Mouse (Mus musculus): ENCODE data around the gene Tcf3. TPM values are rescaled to one million over a fixed set of nuclear protein-coding genes. Genes with fewer than 3 reads are reported as not detected.

Gene Tcf3
- polyA plus RNA-seq, 1 experiment from 2014 or later, result 52.8 TPM

DNA sequence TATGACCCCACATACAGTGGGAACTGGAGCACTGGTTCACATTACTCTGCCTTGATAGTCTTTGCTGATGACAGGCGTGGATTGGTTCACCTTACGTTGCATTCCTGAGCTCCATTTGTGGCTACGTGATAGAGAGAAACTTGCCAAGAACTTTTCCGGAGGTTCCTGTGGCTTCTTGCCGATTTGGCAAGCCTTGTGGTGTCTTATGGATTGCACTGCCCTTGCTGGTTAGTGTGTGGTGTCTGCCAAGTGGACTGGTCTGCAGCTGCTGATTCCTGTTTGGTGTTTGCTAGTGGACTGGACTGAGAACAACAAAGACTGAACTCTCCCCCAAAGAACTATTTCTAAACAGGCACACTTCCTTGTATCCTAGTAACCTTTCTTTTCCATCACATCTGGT, 21.3 kb upstream of the Tcf3 start:
- 75% methylated on average over 5 of the region's 5 CpGs for WGBS (ENCODE audit: insufficient replicate concordance)
- Histone ChIP-seq H3K4me3 (replicated peaks) (no peak overlapping the region), H3K36me3 (replicated peaks) (no peaks in the 10 kb centered on the region), H3K9me3 (replicated peaks) (no peaks in the 10 kb centered on the region), H3K27ac (replicated peaks) (no peak overlapping the region), H3K4me1 (replicated peaks) (peaks cover 15% of the 10 kb centered on the region), H3K4me2 (no peak overlapping the region), H3K27me3 (peaks cover 57% of the 10 kb centered on the region), H3K9ac (no peak overlapping the region)
- no peak for ATAC-seq (ENCODE audit: insufficient read depth)

DNA sequence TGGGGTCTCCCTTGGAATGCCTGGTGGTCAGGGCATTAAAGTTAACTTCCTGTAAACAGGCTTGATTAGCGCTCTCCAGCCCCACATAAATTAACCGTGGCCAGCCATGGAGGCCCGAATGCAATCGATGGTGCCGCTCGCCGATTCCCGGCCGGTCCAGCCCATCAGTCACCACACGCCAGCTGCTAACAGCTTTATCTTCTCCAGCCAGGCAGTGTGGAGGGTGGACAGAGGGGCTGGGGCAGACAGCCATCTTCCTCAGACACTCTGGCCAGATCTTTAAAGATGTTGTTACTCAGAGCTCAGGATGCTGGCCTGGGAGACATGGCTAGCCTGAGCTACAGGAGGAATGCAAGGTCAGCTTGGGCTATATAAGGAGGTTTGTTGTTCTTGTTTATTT, 20.2 kb upstream of the Tcf3 start:
- 54% methylated on average over 10 of the region's 10 CpGs for WGBS (ENCODE audit: insufficient replicate concordance)
- ATAC-seq (ENCODE audit: insufficient read depth), result no peak

DNA sequence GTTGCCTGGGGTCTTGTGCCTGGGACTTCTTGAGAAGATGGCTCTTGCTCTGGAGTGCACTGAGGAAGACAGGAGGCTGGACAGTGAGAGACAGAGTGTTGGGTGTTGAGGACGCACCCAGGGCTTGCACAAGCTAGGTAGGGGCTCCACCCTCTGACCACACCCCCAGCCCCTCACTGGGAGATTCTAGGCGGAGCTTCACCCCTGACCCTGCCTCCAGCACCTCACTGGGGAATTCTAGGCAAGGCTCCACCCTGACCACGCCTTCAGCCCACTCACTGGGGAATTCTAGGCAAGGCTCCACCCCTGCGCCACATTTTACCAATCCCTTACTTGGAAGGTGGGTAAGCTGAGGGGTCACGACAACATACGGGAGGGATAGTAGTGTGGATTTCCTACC, 17.2 kb upstream of the Tcf3 start:
- peaks cover 67% of the 10 kb centered on the region for H3K27me3 ChIP-seq
- H3K4me3 ChIP-seq (replicated peaks), result no peak overlapping the region
- no peak overlapping the region for H3K27ac ChIP-seq (replicated peaks)
- no peak overlapping the region; the same call in 1 of the 2 replicates for H3K4me2 ChIP-seq
- 11% methylated on average over 6 of the region's 6 CpGs for WGBS (ENCODE audit: insufficient replicate concordance)
- peak; percentile 20 for ATAC-seq (ENCODE audit: insufficient read depth)
- H3K36me3 ChIP-seq (replicated peaks), result no peaks in the 10 kb centered on the region
- H3K9me3 ChIP-seq (replicated peaks), result no peaks in the 10 kb centered on the region
- H3K4me1 ChIP-seq (replicated peaks), result peaks cover 35% of the 10 kb centered on the region
- no peak overlapping the region for H3K9ac ChIP-seq

More for the DNA sequence above, 20.2 kb upstream of the Tcf3 start:
- H3K27me3 ChIP-seq, result peaks cover 56% of the 10 kb centered on the region
- no peak overlapping the region for H3K27ac ChIP-seq (replicated peaks)
- no peaks in the 10 kb centered on the region for H3K9me3 ChIP-seq (replicated peaks)
- no peak overlapping the region; the same call in 1 of the 2 replicates for H3K4me2 ChIP-seq
- no peak overlapping the region for H3K9ac ChIP-seq
- H3K36me3 ChIP-seq (replicated peaks), result no peaks in the 10 kb centered on the region
- H3K4me3 ChIP-seq (replicated peaks), result no peak overlapping the region
- H3K4me1 ChIP-seq (replicated peaks), result peaks cover 18% of the 10 kb centered on the region

DNA sequence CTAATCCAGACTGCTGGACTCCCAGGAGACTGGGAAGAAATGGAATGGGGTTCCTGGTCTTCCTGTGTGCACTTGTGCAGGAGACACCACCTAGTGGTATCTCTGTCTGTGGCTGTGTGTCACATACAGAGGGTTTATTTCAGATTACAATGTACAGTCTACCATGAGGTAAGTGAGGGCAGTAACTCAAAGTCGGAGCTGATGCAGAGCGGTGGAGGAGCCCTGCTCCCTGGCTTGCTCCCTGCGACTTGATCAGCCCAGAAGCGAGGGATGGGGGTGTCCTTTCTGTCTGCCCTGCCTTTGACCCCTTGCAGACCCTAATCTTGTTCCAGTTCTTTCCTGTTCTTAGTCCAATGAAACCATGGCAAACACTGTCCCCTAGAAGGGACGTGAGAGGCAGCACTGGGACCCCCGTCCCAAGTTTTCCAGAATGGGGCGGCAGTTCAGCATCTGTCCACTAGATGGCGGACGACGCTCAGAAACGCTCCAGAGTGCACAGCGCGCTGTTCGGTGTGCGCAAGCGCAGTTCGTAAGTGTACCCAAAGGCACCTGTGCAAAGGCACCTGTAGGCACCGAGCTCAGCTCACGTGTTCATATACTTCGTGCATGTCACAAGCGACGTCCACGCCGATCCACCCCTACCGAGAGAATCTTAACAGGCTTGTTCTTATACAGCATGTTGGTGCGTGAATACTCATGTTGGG, 12.6 kb upstream of the Tcf3 start:
- ATAC-seq (ENCODE audit: insufficient read depth), result peak; percentile 52
- no peak overlapping the region for H3K27ac ChIP-seq (replicated peaks)
- no peaks in the 10 kb centered on the region for H3K9me3 ChIP-seq (replicated peaks)
- peaks cover 30% of the 10 kb centered on the region for H3K27me3 ChIP-seq
- no peak overlapping the region for H3K9ac ChIP-seq
- H3K4me1 ChIP-seq (replicated peaks), result peaks cover 48% of the 10 kb centered on the region
- peak overlapping the region; percentile 36; the same call in 1 of the 2 replicates for H3K4me2 ChIP-seq
- 8% methylated on average over 26 of the region's 26 CpGs for WGBS (ENCODE audit: insufficient replicate concordance)
- H3K4me3 ChIP-seq (replicated peaks), result no peak overlapping the region
- no peaks in the 10 kb centered on the region for H3K36me3 ChIP-seq (replicated peaks)

- Histone ChIP-seq H3K27me3 (peaks cover 23% of the 10 kb centered on the region), H3K27ac (replicated peaks) (no peak overlapping the region), H3K9me3 (replicated peaks) (no peaks in the 10 kb centered on the region), H3K4me2 (no peak overlapping the region), H3K9ac (no peak overlapping the region), H3K4me1 (replicated peaks) (peaks cover 40% of the 10 kb centered on the region), H3K36me3 (replicated peaks) (no peaks in the 10 kb centered on the region), H3K4me3 (replicated peaks) (no peak overlapping the region)
- 39% methylated on average over 1 of the region's 1 CpGs for WGBS (ENCODE audit: insufficient replicate concordance)
- ATAC-seq (ENCODE audit: insufficient read depth), result no peak
Measured at GRCm38 (mm10) chr10:80445052-80445451, 11.6 kb upstream of the Tcf3 start.

- no peak overlapping the region for H3K27ac ChIP-seq (replicated peaks)
- ATAC-seq (ENCODE audit: insufficient read depth), result no peak
- H3K4me3 ChIP-seq (replicated peaks), result no peak overlapping the region
- H3K27me3 ChIP-seq, result peaks cover 22% of the 10 kb centered on the region
- H3K4me1 ChIP-seq (replicated peaks), result peaks cover 38% of the 10 kb centered on the region
- H3K9me3 ChIP-seq (replicated peaks), result no peaks in the 10 kb centered on the region
- no peak overlapping the region for H3K9ac ChIP-seq
- WGBS (ENCODE audit: insufficient replicate concordance), result 37% methylated on average over 5 of the region's 5 CpGs
- H3K36me3 ChIP-seq (replicated peaks), result no peaks in the 10 kb centered on the region
- no peak overlapping the region for H3K4me2 ChIP-seq
Measured at GRCm38 (mm10) chr10:80444339-80445045, 11.0 kb upstream of the Tcf3 start.

DNA sequence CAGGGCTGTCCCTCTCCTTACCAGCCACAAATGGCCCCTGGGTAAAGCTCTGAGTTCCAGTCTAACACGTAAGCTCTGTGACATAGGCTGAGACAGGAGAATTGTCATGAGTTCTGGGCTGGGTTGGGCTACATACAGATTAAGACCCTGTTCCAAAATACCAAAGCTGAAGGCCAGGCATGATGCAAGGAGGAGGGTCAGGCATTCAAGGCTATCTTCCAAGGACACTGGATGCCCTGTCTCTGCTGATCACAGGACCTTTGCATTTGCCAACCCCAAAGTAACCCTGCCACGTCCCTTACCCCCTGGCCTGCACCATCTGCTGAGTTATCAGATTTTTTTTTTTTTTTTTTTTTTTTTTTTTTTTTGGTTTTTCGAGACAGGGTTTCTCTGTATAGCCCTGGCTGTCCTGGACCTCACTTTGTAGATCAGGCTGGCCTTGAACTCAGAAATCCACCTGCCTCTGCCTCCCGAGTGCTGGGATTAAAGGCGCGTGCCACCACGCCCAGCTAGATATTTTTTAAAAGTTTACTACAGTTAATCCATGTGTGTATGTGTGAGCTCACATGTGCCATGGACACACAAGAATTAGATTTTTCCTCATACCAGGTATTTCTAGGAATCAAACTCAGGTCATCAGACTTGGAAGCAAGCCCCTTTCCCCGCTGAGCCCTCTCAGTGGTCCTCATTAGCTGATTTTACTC, 10.3 kb upstream of the Tcf3 start:
- 60% methylated on average over 8 of the region's 8 CpGs for WGBS (ENCODE audit: insufficient replicate concordance)
- Histone ChIP-seq H3K4me2 (no peak overlapping the region), H3K27me3 (peaks cover 15% of the 10 kb centered on the region), H3K9me3 (replicated peaks) (no peaks in the 10 kb centered on the region), H3K9ac (no peak overlapping the region), H3K27ac (replicated peaks) (no peak overlapping the region), H3K36me3 (replicated peaks) (no peaks in the 10 kb centered on the region), H3K4me3 (replicated peaks) (no peak overlapping the region), H3K4me1 (replicated peaks) (peaks cover 36% of the 10 kb centered on the region)
- ATAC-seq (ENCODE audit: insufficient read depth), result no peak

GRCm38 (mm10) chr10:80442989-80443388, 9.5 kb upstream of the Tcf3 start:
- peaks cover 33% of the 10 kb centered on the region for H3K4me1 ChIP-seq (replicated peaks)

GRCm38 (mm10) chr10:80441598-80441997, 8.2 kb upstream of the Tcf3 start:
- Histone ChIP-seq H3K27ac (replicated peaks) (no peak overlapping the region), H3K4me2 (no peak overlapping the region), H3K27me3 (no peaks in the 10 kb centered on the region; the same call in 1 of the 2 replicates), H3K4me3 (replicated peaks) (no peak overlapping the region), H3K9me3 (replicated peaks) (no peaks in the 10 kb centered on the region), H3K9ac (no peak overlapping the region), H3K4me1 (replicated peaks) (peaks cover 37% of the 10 kb centered on the region), H3K36me3 (replicated peaks) (no peaks in the 10 kb centered on the region)
- ATAC-seq (ENCODE audit: insufficient read depth), result no peak
- WGBS (ENCODE audit: insufficient replicate concordance), result 52% methylated on average over 8 of the region's 8 CpGs

More at GRCm38 (mm10) chr10:80442989-80443388, 9.5 kb upstream of the Tcf3 start:
- no peak overlapping the region for H3K9ac ChIP-seq
- no peaks in the 10 kb centered on the region for H3K36me3 ChIP-seq (replicated peaks)
- no peaks in the 10 kb centered on the region for H3K9me3 ChIP-seq (replicated peaks)
- WGBS (ENCODE audit: insufficient replicate concordance), result 37% methylated on average over 2 of the region's 2 CpGs
- H3K4me2 ChIP-seq, result no peak overlapping the region
- no peak overlapping the region for H3K4me3 ChIP-seq (replicated peaks)
- no peak for ATAC-seq (ENCODE audit: insufficient read depth)
- 0 out of 2 replicates have a peak overlapping the region, but pooled peaks have one; percentile 29 for H3K27ac ChIP-seq (replicated peaks)
- H3K27me3 ChIP-seq, result peaks cover 7% of the 10 kb centered on the region

- H3K4me3 ChIP-seq (replicated peaks), result no peak overlapping the region
- peaks cover 40% of the 10 kb centered on the region for H3K4me1 ChIP-seq (replicated peaks)
- ATAC-seq (ENCODE audit: insufficient read depth), result no peak
- no peaks in the 10 kb centered on the region for H3K36me3 ChIP-seq (replicated peaks)
- no peaks in the 10 kb centered on the region for H3K9me3 ChIP-seq (replicated peaks)
- H3K27ac ChIP-seq (replicated peaks), result no peak overlapping the region
- H3K9ac ChIP-seq, result no peak overlapping the region
- no peak overlapping the region for H3K4me2 ChIP-seq
- H3K27me3 ChIP-seq, result no peaks in the 10 kb centered on the region; the same call in 1 of the 2 replicates
Measured at GRCm38 (mm10) chr10:80440031-80440430, 6.6 kb upstream of the Tcf3 start.

DNA sequence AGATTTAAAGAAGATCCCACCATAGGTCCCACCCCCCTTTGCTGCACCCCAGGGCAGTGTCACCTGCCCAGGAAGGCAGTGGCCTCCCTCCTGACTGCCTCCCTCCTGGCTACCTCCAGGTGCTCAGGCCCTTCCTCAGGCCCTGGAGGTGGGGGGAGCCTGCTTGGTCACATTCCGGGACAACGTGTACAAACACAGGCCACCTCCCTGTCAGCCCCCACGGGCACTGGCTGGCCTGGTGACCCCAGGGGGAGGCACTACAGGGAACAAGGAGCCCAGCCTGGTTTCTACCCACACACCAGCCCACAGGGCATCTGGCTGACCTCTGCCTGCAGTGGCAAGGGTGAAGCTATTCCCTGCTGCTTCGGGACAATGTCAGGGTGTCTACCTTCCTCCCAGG, 4.5 kb upstream of the Tcf3 start:
- Histone ChIP-seq H3K36me3 (replicated peaks) (no peaks in the 10 kb centered on the region), H3K27me3 (no peaks in the 10 kb centered on the region; the same call in 1 of the 2 replicates), H3K27ac (replicated peaks) (no peak overlapping the region), H3K9ac (no peak overlapping the region), H3K9me3 (replicated peaks) (no peaks in the 10 kb centered on the region), H3K4me3 (replicated peaks) (no peak overlapping the region), H3K4me1 (replicated peaks) (peaks cover 39% of the 10 kb centered on the region), H3K4me2 (no peak overlapping the region)
- WGBS (ENCODE audit: insufficient replicate concordance), result 67% methylated on average over 4 of the region's 4 CpGs
- no peak for ATAC-seq (ENCODE audit: insufficient read depth)
